Mouse (Mus musculus) megakaryocyte, embryonic 14.5 days (primary cell): ENCODE results near the gene Pigv. TPM values are rescaled to one million over a fixed set of nuclear protein-coding genes. Genes with fewer than 3 reads are reported as not detected.

Experiments used
- H3K27me3 ChIP-seq: replicated peaks from 2 replicates; pipeline ENCODE3; 2012; ENCODE audit warnings: inconsistent platforms
- H3K36me3 ChIP-seq: replicated peaks from 2 replicates; pipeline ENCODE3; 2012; ENCODE audit warnings: low read length, inconsistent platforms, mixed read lengths
- H3K4me1 ChIP-seq: 2 replicates; pipeline ENCODE4 v1.6.1; 2012; ENCODE audit warnings: inconsistent platforms
- H3K4me3 ChIP-seq: replicated peaks from 2 replicates; pipeline ENCODE3; 2012; ENCODE audit warnings: moderate library complexity, mild to moderate bottlenecking, inconsistent platforms
- H3K9me3 ChIP-seq: 2 replicates; pipeline ENCODE4 v1.6.1; 2012; ENCODE audit warnings: inconsistent platforms
- FLI1 ChIP-seq: IDR thresholded peaks from 2 replicates; pipeline ENCODE4 v1.6.1; 2012; ENCODE audit warnings: low read length, inconsistent platforms, mixed read lengths
- GATA1 ChIP-seq: IDR thresholded peaks from 3 replicates; pipeline ENCODE4 v1.6.1; 2012; ENCODE audit warnings: mixed read lengths, low read length, inconsistent platforms, borderline replicate concordance
- polyA plus RNA-seq: library from polyadenylated mRNA; stranded (reverse); fragments of >175 nt; gene quantifications from 2 replicates; pipeline ENCODE4 v1.2.3, GENCODE M21; 2012; ENCODE audit warnings: low replicate concordance; ENCODE audit not compliant: insufficient read depth

Pigv gene
- polyA plus RNA-seq, 1 experiment = 9.8 TPM

- H3K4me1 ChIP-seq = peaks cover 38% of the 10 kb centered on the region
- H3K9me3 ChIP-seq = no peaks in the 10 kb centered on the region
- H3K4me3 ChIP-seq = no peak overlapping the region
- H3K27me3 ChIP-seq = no peaks in the 10 kb centered on the region
- TF ChIP-seq GATA1 (no peak), FLI1 (no peak)
- peaks cover 100% of the 10 kb centered on the region for H3K36me3 ChIP-seq
These were observed 17.8 kb upstream of the Pigv start for GRCm38 (mm10) chr4:133690252-133690651.

GRCm38 (mm10) chr4:133688417-133689067 lies 16.1 kb upstream of the Pigv start:
- Histone ChIP-seq H3K4me1 (peaks cover 47% of the 10 kb centered on the region), H3K4me3 (no peak overlapping the region), H3K27me3 (no peaks in the 10 kb centered on the region), H3K9me3 (no peaks in the 10 kb centered on the region), H3K36me3 (peaks cover 100% of the 10 kb centered on the region)
- TF ChIP-seq FLI1 = no peak
- TF ChIP-seq GATA1 = no peak

- peaks cover 99% of the 10 kb centered on the region for H3K36me3 ChIP-seq
- TF ChIP-seq FLI1 (no peak), GATA1 (no peak)
- no peaks in the 10 kb centered on the region for H3K27me3 ChIP-seq
- peaks cover 47% of the 10 kb centered on the region for H3K4me1 ChIP-seq
- no peak overlapping the region for H3K4me3 ChIP-seq
- no peaks in the 10 kb centered on the region for H3K9me3 ChIP-seq
These were observed 14.7 kb upstream of the Pigv start for GRCm38 (mm10) chr4:133687126-133687525.

- Histone ChIP-seq H3K36me3 (peaks cover 99% of the 10 kb centered on the region), H3K9me3 (no peaks in the 10 kb centered on the region), H3K4me3 (no peak overlapping the region), H3K27me3 (no peaks in the 10 kb centered on the region), H3K4me1 (peaks cover 43% of the 10 kb centered on the region)
- TF ChIP-seq FLI1 (no peak), GATA1 (no peak)
These were observed 14.1 kb upstream of the Pigv start for GRCm38 (mm10) chr4:133686512-133686911.

- no peak for TF ChIP-seq FLI1
- H3K4me1 ChIP-seq = peaks cover 50% of the 10 kb centered on the region
- H3K36me3 ChIP-seq = peaks cover 78% of the 10 kb centered on the region
- H3K27me3 ChIP-seq = peaks cover 2% of the 10 kb centered on the region
- no peaks in the 10 kb centered on the region for H3K9me3 ChIP-seq
- H3K4me3 ChIP-seq = no peak overlapping the region
These were observed 7.8 kb upstream of the Pigv start for GRCm38 (mm10) chr4:133680206-133680786.

GRCm38 (mm10) chr4:133679629-133680028 lies 7.2 kb upstream of the Pigv start:
- H3K4me3 ChIP-seq = no peak overlapping the region
- no peak for TF ChIP-seq GATA1
- no peak for TF ChIP-seq FLI1
- peaks cover 72% of the 10 kb centered on the region for H3K36me3 ChIP-seq
- peaks cover 2% of the 10 kb centered on the region for H3K27me3 ChIP-seq
- H3K9me3 ChIP-seq = no peaks in the 10 kb centered on the region; the same call in 1 of the 2 replicates
- H3K4me1 ChIP-seq = peaks cover 49% of the 10 kb centered on the region

- TF ChIP-seq FLI1 (no peak), GATA1 (no peak)
- Histone ChIP-seq H3K27me3 (peaks cover 3% of the 10 kb centered on the region), H3K36me3 (peaks cover 49% of the 10 kb centered on the region), H3K9me3 (no peaks in the 10 kb centered on the region; the same call in 1 of the 2 replicates), H3K4me1 (peaks cover 54% of the 10 kb centered on the region), H3K4me3 (no peak overlapping the region)
These were observed 4.8 kb upstream of the Pigv start for GRCm38 (mm10) chr4:133677266-133677665.

- no peaks in the 10 kb centered on the region; the same call in 1 of the 2 replicates for H3K9me3 ChIP-seq
- H3K36me3 ChIP-seq = peaks cover 38% of the 10 kb centered on the region
- H3K27me3 ChIP-seq = peaks cover 3% of the 10 kb centered on the region
- no peak for TF ChIP-seq GATA1
- no peak for TF ChIP-seq FLI1
- H3K4me1 ChIP-seq = peaks cover 57% of the 10 kb centered on the region
- no peak overlapping the region for H3K4me3 ChIP-seq
These were observed 3.7 kb upstream of the Pigv start for GRCm38 (mm10) chr4:133676189-133676588.

GRCm38 (mm10) chr4:133675594-133676016 lies 3.2 kb upstream of the Pigv start:
- H3K9me3 ChIP-seq = no peaks in the 10 kb centered on the region; the same call in 1 of the 2 replicates
- H3K4me1 ChIP-seq = peaks cover 56% of the 10 kb centered on the region
- TF ChIP-seq FLI1 (no peak), GATA1 (no peak)
- H3K4me3 ChIP-seq = no peak overlapping the region
- peaks cover 32% of the 10 kb centered on the region for H3K36me3 ChIP-seq
- H3K27me3 ChIP-seq = peaks cover 3% of the 10 kb centered on the region

GRCm38 (mm10) chr4:133674331-133674695 lies 1.9 kb upstream of the Pigv start:
- Histone ChIP-seq H3K27me3 (peaks cover 3% of the 10 kb centered on the region), H3K4me1 (peaks cover 64% of the 10 kb centered on the region), H3K4me3 (peak overlapping the region; percentile 99), H3K9me3 (no peaks in the 10 kb centered on the region; the same call in 1 of the 2 replicates), H3K36me3 (peaks cover 25% of the 10 kb centered on the region)
- TF ChIP-seq GATA1 = no peak
- TF ChIP-seq FLI1 = no peak
